Mouse (Mus musculus) heart, postnatal 10 days (tissue): ENCODE data around the gene Snx4. TPM values are rescaled to one million over a fixed set of nuclear protein-coding genes. Genes with fewer than 3 reads are reported as not detected.
"Not testable (repeated sequence)": the region's sequence is repeated elsewhere in the genome, so short reads cannot be mapped to it uniquely, and the experiment has no call there.

Experiments
- DNase-seq, 2 experiments: peaks; one replicate each; pipeline ENCODE4 v3.0.0; 2021
- intact Hi-C: fragments of 180-260 bp; cut with DNase I; formaldehyde crosslinking; loops from one replicate; pipeline ENCODE4 v1.15.1; 2025
- total RNA-seq, 2 experiments: library from RNA; stranded (reverse); gene quantifications; 2 replicates each; pipeline ENCODE4 v1.2.3; 2021

The Snx4 gene
- 10 to 100 TPM; 48.7 to 49.1 TPM for total RNA-seq

DNA sequence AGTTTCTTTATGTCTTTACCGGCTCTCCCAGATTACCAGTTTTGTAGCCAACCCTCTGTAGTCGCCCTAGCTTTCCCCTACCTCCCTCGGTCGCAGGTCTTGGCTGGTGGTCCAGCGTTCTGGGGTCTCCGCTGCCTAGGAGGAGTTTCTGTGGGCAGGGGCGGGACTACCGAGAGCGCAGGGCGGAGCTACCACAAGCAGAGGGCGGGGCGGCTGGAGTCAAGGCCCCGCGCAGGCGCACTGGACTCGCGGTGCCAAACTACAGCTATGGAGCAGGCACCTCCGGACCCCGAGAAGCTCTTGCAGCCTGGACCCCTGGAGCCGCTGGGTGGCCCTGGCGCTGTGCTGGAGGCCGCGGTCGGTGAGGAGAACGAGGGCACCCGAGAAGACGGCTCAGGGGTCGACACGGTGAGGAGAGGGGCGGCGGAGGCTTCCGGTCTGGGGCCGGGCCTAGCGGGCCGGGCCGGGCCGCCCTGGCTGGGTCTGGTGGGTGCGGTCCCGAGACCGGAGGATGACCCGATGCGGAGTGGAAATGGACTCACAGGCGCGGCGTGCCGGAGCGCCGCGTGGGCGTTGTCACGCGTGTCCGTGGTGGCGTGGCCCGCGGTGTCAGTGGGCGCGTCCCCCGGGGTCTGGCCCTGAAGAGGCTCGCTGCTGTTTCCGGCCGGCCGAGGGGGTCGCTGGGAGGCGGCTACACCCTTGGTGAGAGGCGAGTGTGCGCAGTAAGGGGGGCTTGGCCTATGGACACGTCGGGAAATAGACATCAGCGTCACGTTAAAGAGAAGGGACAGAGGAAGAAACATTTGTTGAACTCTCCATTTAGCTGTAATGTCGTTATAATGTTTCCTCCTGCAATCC, at the start of gene Snx4:
Gene Snx4 (plus strand): TSS at position 249 of the 858 bp plus-strand sequence.
- intact Hi-C loops, result no loop called here
- DNase-seq, result peak; percentile 95 to 97

DNA sequence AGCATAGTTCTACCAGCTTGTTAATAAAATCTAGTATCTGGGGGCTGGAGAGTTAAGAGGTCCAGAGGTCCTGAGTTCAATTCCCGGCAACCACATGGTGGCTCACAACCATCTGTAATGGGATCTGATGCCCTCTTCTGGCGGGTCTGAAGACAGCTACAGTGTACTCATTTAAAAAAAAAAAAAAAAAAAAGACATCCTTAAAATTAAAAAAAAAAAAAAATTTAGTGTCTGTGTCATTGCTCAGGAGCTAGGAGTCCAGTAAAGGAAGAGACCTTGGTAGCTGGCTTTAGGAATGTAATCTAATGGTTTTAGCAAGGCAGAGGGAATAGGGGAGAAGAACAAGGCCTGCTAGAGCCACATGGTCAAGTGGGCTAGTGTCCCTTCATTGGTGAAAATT, 40.4 kb upstream of the Snx4 start:
- intact Hi-C loops, result no loop called here
- DNase-seq, result no peak

DNA sequence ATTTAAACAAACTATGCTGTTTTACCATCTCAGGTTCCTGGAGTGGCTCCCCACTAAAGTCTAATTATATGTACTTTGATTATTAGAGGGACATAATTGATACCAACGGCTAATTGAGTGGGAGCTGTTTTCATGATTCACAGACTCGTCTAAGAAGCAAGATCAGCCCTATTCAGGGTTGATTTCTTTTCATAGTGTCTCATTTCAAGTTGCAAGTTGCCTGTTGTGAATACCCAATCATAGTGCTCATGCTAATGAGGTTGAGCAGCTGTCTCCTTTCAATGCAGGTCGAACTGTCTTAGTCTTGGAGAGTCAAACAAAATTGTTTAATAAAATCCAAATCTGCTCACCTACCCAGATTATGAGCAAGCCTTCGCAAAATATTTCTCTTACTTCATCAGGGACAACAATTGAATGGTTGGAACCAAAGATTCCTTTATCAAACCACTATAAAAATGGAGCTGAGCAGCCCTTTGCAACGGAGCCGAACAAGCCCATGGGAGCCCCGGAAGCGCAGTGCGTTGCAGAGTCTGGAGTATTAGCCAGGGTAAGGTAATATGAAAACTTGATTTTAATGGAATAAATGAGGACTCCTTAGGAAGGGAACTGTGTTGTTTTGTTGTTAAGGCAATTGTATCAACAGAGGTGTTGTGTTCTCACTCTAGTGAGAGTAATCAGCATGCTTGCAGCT, 34.8 kb upstream of the Snx4 start:
- no peak for DNase-seq
- intact Hi-C loops, result no loop called here

- intact Hi-C loops, result not testable (repeated sequence)
- DNase-seq, result peak; percentile 14 to 20
These were observed 33.6 kb upstream of the Snx4 start for GRCm38 (mm10) chr16:33217553-33218085.

DNA sequence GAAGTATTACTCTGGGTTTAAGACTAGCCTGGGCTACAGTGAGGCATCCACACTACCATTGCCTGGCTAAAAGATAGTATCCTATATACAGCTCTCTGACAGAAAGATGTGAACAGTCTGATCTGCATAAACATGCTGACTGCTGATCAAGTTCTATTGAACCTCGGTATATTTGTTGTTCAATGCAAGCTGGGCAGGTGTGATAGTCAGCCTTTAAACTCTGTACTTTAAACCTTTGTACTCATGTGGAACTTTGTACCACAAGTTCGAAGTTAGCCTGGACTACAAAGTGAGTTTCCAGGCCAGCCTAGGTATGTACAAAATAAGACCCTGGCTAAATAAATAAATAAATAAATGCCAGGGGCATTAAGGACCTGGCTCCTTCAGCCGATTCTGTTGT, 28.8 kb upstream of the Snx4 start:
- intact Hi-C loops, result no loop called here
- DNase-seq, result no peak

GRCm38 (mm10) chr16:33224381-33224780, 26.9 kb upstream of the Snx4 start:
- DNase-seq, result no peak
- intact Hi-C loops, result no loop called here

DNA sequence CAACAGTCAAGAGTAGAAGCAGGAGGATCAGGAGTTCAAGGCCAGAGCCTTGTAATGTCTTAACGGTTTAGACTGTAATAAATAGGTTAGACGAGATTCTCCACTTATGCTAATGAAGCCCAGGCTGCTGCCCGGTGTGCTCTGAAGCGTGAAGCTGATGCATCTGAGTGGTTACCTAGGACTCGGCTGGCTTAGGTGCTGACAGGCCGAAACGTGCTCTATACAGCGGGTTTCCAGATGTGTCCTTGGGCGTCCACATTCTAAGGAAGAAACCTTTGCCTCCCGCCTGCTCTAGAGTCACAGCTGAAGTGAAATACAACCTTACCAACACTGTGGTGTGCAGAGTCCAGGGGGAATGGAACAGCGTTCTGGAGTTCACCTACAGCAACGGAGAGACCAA, 17.1 kb upstream of the Snx4 start:
- intact Hi-C loops, result no loop called here
- no peak for DNase-seq

GRCm38 (mm10) chr16:33236151-33236550, 15.1 kb upstream of the Snx4 start:
- intact Hi-C loops, result no loop called here
- DNase-seq, result no peak

GRCm38 (mm10) chr16:33239305-33239704, 11.9 kb upstream of the Snx4 start:
- no peak for DNase-seq
- intact Hi-C loops, result no loop called here

GRCm38 (mm10) chr16:33242046-33242445, 9.2 kb upstream of the Snx4 start:
- intact Hi-C loops, result no loop called here
- peak in 1 of 2 experiments; percentile 19 for DNase-seq

- intact Hi-C loops, result no loop called here
- DNase-seq, result peak in 1 of 2 experiments; percentile 23
These were observed 7.0 kb upstream of the Snx4 start for GRCm38 (mm10) chr16:33244136-33244691.

- intact Hi-C loops, result no loop called here
- DNase-seq, result no peak
These were observed 6.2 kb upstream of the Snx4 start for GRCm38 (mm10) chr16:33244933-33245470.

- DNase-seq, result no peak
- intact Hi-C loops, result no loop called here
These were observed 4.7 kb upstream of the Snx4 start for GRCm38 (mm10) chr16:33246526-33246925.

GRCm38 (mm10) chr16:33247006-33247405, 4.2 kb upstream of the Snx4 start:
- DNase-seq, result no peak
- intact Hi-C loops, result no loop called here

DNA sequence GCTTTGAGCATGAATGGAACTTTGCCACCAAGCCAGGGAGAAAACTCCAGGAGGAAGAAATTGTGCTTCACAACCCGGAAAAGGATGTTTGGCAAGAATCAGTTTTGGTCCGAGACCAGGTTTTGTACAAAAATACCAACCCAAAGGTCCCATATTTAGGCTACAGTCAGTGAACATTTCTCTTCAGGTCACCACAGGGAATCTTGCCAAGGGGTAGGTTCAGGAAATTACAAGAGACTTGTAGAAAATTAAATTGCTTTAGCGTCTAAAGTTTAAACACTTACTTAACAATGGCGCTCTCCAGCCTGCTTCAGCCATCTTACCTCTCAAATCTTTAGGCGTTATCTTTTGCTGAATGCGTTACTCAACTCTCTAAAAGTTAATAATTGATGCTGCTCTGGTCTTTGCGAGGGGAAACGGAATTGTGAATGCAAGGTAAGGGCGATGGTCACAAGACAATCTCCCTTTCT, 556 bp upstream of the Snx4 start:
- intact Hi-C loops, result no loop called here
- peak; percentile 48 to 65 for DNase-seq

- DNase-seq, result peak in 1 of 2 experiments; percentile 25
- intact Hi-C loops, result no loop called here
These were observed 4.4 kb downstream of the Snx4 start for GRCm38 (mm10) chr16:33255601-33256000.

GRCm38 (mm10) chr16:33258530-33258929, 7.3 kb downstream of the Snx4 start:
- intact Hi-C loops, result no loop called here

GRCm38 (mm10) chr16:33259824-33260223, 8.6 kb downstream of the Snx4 start:
- intact Hi-C loops, result no loop called here
- DNase-seq, result no peak

More at GRCm38 (mm10) chr16:33258530-33258929, 7.3 kb downstream of the Snx4 start:
- no peak for DNase-seq

GRCm38 (mm10) chr16:33260825-33261224, 9.6 kb downstream of the Snx4 start:
- no peak for DNase-seq
- intact Hi-C loops, result no loop called here

DNA sequence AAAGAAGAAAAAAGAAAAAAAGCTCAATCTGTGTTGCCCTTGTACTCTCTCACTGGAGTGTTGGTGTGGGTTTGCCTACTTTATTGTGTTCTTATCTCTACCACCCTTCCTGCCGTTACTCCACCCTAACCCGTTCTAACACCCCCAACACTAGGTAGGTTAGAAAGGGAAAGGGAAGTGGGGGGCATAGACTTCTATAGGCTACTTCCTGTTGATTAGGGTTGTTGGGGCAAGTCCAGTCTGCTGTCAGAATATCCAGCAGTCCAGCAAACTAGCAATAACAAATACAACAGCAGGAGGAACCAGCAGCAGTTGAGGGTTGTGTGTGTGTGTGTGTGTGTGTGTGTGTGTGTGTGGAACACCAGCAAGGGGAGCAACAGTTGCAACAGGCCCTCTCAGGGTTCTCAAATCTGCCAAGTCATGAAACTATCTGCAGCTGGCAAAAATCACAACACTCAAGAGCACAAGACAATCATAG, 10.4 kb downstream of the Snx4 start:
- intact Hi-C loops, result no loop called here
- peak; percentile 25 to 36 for DNase-seq

DNA sequence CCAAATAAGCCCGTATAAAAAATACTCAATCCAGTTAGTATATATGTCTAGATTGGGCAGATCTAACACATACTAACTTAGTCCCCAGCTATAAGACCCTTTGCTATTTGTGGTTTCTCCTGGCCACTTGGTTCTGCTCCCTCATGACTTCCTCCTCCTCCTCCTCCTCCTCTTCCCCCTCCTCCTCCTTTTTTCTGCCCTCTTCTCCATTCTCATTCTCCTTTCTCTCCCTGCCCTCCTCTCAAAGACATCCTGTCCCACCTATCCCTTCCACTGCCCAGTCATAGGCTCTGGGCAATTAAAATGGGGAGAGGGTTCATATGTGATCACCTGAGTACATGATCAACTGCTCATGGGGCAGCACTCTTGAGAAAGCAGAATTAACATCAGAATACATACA, 10.9 kb downstream of the Snx4 start:
- DNase-seq, result no peak

More for the DNA sequence above, 10.9 kb downstream of the Snx4 start:
- intact Hi-C loops, result no loop called here
